Mouse (Mus musculus) forelimb bud, embryonic 11.5 days (tissue): ENCODE measurements at regions not wholly inside any gene's neighbourhood (a gene's known extent, or its start where the extent isn't known, plus 50 kb on each side); places are given as distances from the start of the nearest gene placed in this dataset.

Source experiments
- DNase-seq: peaks from one replicate; pipeline ENCODE4 v3.0.0-alpha.2; 2012; ENCODE audit warnings: low read depth, low spot score

- peak; percentile 26 for DNase-seq
Observed at GRCm38 (mm10) chr7:54734039-54734438, 101.3 kb upstream of the Luzp2 start.

- DNase-seq = no peak
Observed at GRCm38 (mm10) chr7:54734861-54735260, 100.4 kb upstream of the Luzp2 start.

DNA sequence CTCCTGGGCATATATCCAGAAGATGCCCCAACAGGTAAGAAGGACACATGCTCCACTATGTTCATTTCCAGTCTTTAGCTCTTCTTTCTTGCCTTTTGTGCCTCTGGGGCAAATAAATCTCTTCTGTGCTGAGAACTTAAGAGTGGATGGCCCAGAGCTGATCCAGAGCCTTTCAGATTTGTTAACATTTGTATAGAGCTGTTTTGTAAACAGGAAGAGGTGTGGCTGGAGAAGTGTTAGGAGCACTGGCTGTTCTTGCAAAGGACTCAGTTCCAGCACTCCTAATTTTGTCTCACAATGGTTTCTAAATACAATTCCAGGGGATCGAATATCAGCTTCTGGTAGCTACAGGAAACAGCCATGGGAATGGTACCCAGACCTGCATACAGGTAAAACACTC, 68.0 kb upstream of the Luzp2 start:
- no peak for DNase-seq

DNA sequence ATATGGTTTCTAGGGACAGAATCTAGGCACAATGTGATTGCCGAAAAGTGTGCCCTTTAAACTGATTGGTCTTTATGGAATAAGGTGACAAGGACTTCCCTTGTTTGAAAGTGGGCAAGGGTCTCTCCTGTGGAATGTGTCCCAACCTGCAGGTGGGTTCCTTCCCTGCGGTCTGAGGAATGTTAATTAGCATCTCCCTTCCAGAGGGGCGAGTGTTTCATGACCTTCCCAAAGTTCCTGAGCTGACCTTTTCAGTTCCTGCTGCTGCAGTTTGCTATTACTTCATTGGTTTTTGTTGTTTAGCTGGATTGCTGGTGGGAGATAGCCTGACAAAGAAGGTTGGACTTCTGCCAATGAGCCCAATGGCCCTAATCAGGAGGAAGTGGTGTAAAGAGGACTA, 66.6 kb upstream of the Luzp2 start:
- DNase-seq = peak; percentile 18

GRCm38 (mm10) chr7:54781939-54782520, 53.3 kb upstream of the Luzp2 start:
- no peak for DNase-seq

DNA sequence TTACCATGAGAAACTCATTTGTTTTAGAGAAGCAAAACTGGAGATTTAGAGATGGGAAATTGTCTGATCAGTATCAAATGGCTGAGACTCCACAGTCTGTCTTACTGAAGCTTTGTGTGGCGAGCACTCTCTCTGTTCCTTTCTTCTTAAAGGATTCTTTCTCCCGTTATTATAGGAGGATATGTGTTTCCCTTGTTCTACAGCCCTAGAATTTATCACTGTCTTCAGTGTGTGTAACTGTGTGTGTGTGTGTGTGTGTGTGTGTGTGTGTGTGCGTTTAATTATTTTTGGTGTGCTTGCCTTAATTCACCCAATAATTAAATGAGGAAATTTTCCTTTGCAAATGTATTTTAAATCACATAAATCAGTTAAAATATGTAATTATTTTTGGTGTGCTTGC, 52.7 kb upstream of the Luzp2 start:
- no peak for DNase-seq

DNA sequence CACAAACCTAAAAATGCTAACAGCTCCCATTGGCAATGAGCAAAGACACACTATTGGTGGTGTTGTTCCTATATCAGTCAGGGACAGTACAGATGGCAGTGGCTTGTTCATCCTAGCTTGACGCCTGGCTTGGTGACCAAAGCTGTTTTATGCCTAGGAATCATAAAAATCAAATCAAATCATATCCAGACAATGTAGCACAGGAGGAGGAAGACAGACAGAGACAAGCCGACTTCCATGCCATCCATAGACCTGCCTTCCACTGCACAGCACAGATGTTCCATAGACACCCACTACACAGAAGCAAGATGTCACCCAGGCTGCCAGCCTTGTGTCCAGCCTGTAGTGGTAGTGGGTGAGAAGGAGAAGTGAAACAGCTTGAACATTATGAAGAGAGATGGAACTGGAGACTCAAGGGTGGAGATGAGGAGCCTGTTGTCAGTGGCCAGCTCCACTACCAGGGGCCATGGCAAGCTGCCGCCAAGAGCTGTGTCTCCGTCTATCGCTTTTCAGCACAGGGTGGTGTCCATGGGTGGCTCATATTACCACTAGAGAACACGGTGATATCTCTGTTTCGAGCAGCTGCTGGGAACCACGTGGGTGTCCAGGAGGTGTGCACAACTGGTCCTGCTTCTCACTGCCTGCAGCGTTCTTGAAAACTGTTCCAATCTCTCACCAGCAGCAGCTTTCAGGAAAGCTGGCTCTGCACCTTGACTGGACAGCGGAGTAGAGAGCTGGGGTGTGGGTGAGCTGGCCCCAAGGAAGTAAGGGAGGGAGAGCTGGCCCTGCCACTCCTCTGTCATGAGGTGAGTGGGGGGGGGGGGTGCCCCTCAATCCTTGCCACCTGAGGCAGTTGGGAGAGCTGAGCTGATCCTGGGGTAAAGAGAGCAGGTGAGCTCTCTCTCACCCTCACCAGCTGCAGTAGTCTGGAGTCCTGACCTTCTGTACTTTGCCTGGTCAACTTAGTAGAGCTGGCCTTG, 51.5 kb upstream of the Luzp2 start:
- DNase-seq = no peak
